ENCODE assay signal across 19 mouse cellular contexts in genomic region chr17:50729577-50729976, GRCm38 (mm10).
DNase-seq lines count a peak whose midpoint lies in the region; ATAC-seq and TF ChIP-seq lines count a peak whose summit lies in the region.
"Had no signal": no experiment of that assay in that cellular context is flagged by ENCODE, and none has a peak within 500 bp of the region (broad histone marks: within the 10 kb centered on the region; RNA-seq: fewer than 3 reads in every experiment).

No protein-coding gene starts in this region.

- no peaks in the 10 kb centered on the region for H3K27me3 ChIP-seq in midbrain, embryonic 15.5 days (replicated peaks)
- H3K27me3 ChIP-seq: heart, embryonic 13.5 days; hindbrain, embryonic 12.5 days; liver, embryonic 15.5 days had no signal

- no peak overlapping the region for H3K4me2 ChIP-seq in midbrain, embryonic 15.5 days
- H3K4me2 ChIP-seq: heart, embryonic 13.5 days; hindbrain, embryonic 12.5 days; liver, embryonic 15.5 days had no signal

- intact Hi-C loops in gastrocnemius, postnatal 36 days (cut with DNase I), result no loop called here

- peak; percentile 92 for DNase-seq in heart, adult 11 months
- no peak for DNase-seq in heart, adult 8-10 months (ENCODE audit: low spot score)
- DNase-seq in 416B (ENCODE audit: low read depth), result peak; percentile 91
- DNase-seq in layer of hippocampus, adult 2 months (ENCODE audit: low spot score in 2 of 2), result no peak
- DNase-seq in gastrocnemius, postnatal 36 days, result no peak
- DNase-seq: adrenal gland, postnatal 25 days; cerebellum, postnatal 10 days; gastrocnemius, postnatal 25 days; kidney, adult 11 months; kidney, postnatal 14 days; layer of hippocampus, postnatal 36 days; right cerebral cortex, postnatal 14 days had no signal

- no peak for TF ChIP-seq CTCF in bone marrow macrophage, adult 2 months (IDR thresholded peaks at IDR 0.05; ENCODE audit: low read depth, low read length)
- no peak for TF ChIP-seq CTCF in layer of hippocampus, adult 2 months (conservative IDR thresholded peaks at IDR 0.05)

- no peak overlapping the region for H3K4me3 ChIP-seq in bone marrow macrophage, adult 2 months (ENCODE audit: insufficient read depth, low read length)
- no peak overlapping the region for H3K4me3 ChIP-seq in layer of hippocampus, adult 2 months
- no peak overlapping the region for H3K4me3 ChIP-seq in midbrain, embryonic 15.5 days
- H3K4me3 ChIP-seq: heart, embryonic 13.5 days; hindbrain, embryonic 12.5 days; liver, embryonic 15.5 days had no signal

- H3K9ac ChIP-seq in midbrain, embryonic 15.5 days, result no peak overlapping the region
- H3K9ac ChIP-seq: heart, embryonic 13.5 days; hindbrain, embryonic 12.5 days; liver, embryonic 15.5 days had no signal

- peak overlapping the region; percentile 59 for H3K27ac ChIP-seq in bone marrow macrophage, adult 2 months (ENCODE audit: insufficient read depth, low read depth, low read length)
- no peak overlapping the region for H3K27ac ChIP-seq in layer of hippocampus, adult 2 months
- no peak overlapping the region for H3K27ac ChIP-seq in midbrain, embryonic 15.5 days
- H3K27ac ChIP-seq: heart, embryonic 13.5 days; hindbrain, embryonic 12.5 days; liver, embryonic 15.5 days had no signal

- H3K36me3 ChIP-seq in midbrain, embryonic 15.5 days (replicated peaks), result no peaks in the 10 kb centered on the region
- H3K36me3 ChIP-seq: heart, embryonic 13.5 days; hindbrain, embryonic 12.5 days; liver, embryonic 15.5 days had no signal

- H3K9me3 ChIP-seq in midbrain, embryonic 15.5 days, result no peaks in the 10 kb centered on the region
- H3K9me3 ChIP-seq: G1E; heart, embryonic 13.5 days; hindbrain, embryonic 12.5 days; liver, embryonic 15.5 days had no signal

- ATAC-seq in megakaryocyte, adult 5-6 weeks (ENCODE audit: poor library complexity, severe bottlenecking), result peak; percentile 89
- no peak for ATAC-seq in midbrain, embryonic 15.5 days (replicated peaks)

- TF ChIP-seq POLR2A in bone marrow macrophage, adult 2 months (IDR thresholded peaks at IDR 0.05; ENCODE audit: borderline replicate concordance, low read depth, low read length), result no peak

- peaks cover 40% of the 10 kb centered on the region for H3K4me1 ChIP-seq in bone marrow macrophage, adult 2 months (ENCODE audit: control insufficient read depth, insufficient read depth, low read length)
- no peaks in the 10 kb centered on the region for H3K4me1 ChIP-seq in midbrain, embryonic 15.5 days
- H3K4me1 ChIP-seq: liver, embryonic 15.5 days had no signal

- 89% methylated on average over 6 of the region's 6 CpGs for WGBS in midbrain, embryonic 15.5 days

Comparison
In these comparisons a context has a peak if more than half of its experiments do, and no peak if none do; other contexts are left out.
1. DNase-seq: peak in heart, adult 11 months (single experiment) and 416B (single experiment); none in heart, adult 8-10 months (single experiment), layer of hippocampus, adult 2 months (0 of 2) and gastrocnemius, postnatal 36 days (0 of 2).